Mouse (Mus musculus): ENCODE measurements around the gene Plppr2. TPM values are rescaled to one million over a fixed set of nuclear protein-coding genes. Genes with fewer than 3 reads are reported as not detected.

Gene Plppr2
- polyA plus RNA-seq, 1 experiment from 2014 or later = 10.5 TPM

- 0 out of 2 replicates have a peak, but pooled peaks cover 3% of the 10 kb centered on the region for H3K36me3 ChIP-seq (ENCODE audit: control insufficient read depth, insufficient read depth, low read length)
- H3K9me3 ChIP-seq (ENCODE audit: control insufficient read depth, low read length) = no peaks in the 10 kb centered on the region
- ATAC-seq (ENCODE audit: low read depth) (no peak), DNase-seq (ENCODE audit: low spot score) (no peak)
- H3K4me2 ChIP-seq (ENCODE audit: low read depth, low read length) = no peak overlapping the region
- peaks cover 5% of the 10 kb centered on the region; the same call in 1 of the 2 replicates for H3K4me1 ChIP-seq (ENCODE audit: control insufficient read depth, insufficient read depth, low read length)
- 78% methylated on average over 3 of the region's 3 CpGs for WGBS
- 0 out of 2 replicates have a peak, but pooled peaks cover 3% of the 10 kb centered on the region for H3K27me3 ChIP-seq (replicated peaks; ENCODE audit: control insufficient read depth, insufficient read depth, low read length)
- no peak overlapping the region for H3K27ac ChIP-seq (replicated peaks; ENCODE audit: low read depth, low read length)
- no peak overlapping the region for H3K4me3 ChIP-seq (ENCODE audit: low read depth, low read length)
- H3K9ac ChIP-seq (ENCODE audit: low read depth, low read length) = no peak overlapping the region
Observed at GRCm38 (mm10) chr9:21951977-21952376, 15.1 kb downstream of the Plppr2 start.

DNA sequence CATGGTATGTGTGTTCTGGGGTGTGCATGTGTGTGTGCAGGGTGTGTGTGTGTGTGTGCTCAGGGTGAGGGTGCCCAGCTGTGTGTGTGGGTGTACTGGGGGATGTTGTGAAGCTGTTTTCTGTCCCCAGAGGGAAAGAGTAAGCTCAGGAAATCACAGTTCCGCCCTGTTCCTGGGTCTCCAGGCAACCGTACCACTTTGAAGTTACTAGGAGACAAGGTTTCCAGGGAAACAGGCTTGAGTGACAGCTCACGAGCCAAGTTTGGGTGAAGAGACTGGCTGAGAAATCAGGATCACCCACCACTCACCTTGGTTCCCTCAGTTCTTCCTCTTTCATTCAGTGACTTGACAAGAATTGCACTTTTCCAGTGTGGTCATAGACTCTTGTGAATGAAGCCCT lies 16.8 kb downstream of the Plppr2 start:
- DNase-seq (ENCODE audit: low spot score) (no peak), ATAC-seq (ENCODE audit: low read depth) (no peak)
- no peaks in the 10 kb centered on the region for H3K9me3 ChIP-seq (ENCODE audit: control insufficient read depth, low read length)
- peaks cover 5% of the 10 kb centered on the region; the same call in 1 of the 2 replicates for H3K4me1 ChIP-seq (ENCODE audit: control insufficient read depth, insufficient read depth, low read length)
- 27% methylated on average over 3 of the region's 3 CpGs for WGBS
- H3K4me3 ChIP-seq (ENCODE audit: low read depth, low read length) = no peak overlapping the region
- H3K36me3 ChIP-seq (ENCODE audit: control insufficient read depth, insufficient read depth, low read length) = no peaks in the 10 kb centered on the region
- H3K9ac ChIP-seq (ENCODE audit: low read depth, low read length) = no peak overlapping the region
- H3K4me2 ChIP-seq (ENCODE audit: low read depth, low read length) = no peak overlapping the region
- H3K27ac ChIP-seq (replicated peaks; ENCODE audit: low read depth, low read length) = no peak overlapping the region
- H3K27me3 ChIP-seq (replicated peaks; ENCODE audit: control insufficient read depth, insufficient read depth, low read length) = no peaks in the 10 kb centered on the region

- Histone ChIP-seq H3K4me3 (ENCODE audit: low read depth, low read length) (no peak overlapping the region), H3K27ac (replicated peaks; ENCODE audit: low read depth, low read length) (no peak overlapping the region), H3K9ac (ENCODE audit: low read depth, low read length) (no peak overlapping the region), H3K27me3 (replicated peaks; ENCODE audit: control insufficient read depth, insufficient read depth, low read length) (peaks cover 4% of the 10 kb centered on the region; the same call in 1 of the 2 replicates), H3K4me2 (ENCODE audit: low read depth, low read length) (peak overlapping the region; percentile 60), H3K4me1 (ENCODE audit: control insufficient read depth, insufficient read depth, low read length) (peaks cover 5% of the 10 kb centered on the region; the same call in 1 of the 2 replicates), H3K9me3 (ENCODE audit: control insufficient read depth, low read length) (no peaks in the 10 kb centered on the region), H3K36me3 (ENCODE audit: control insufficient read depth, insufficient read depth, low read length) (no peaks in the 10 kb centered on the region)
- DNase-seq (ENCODE audit: low spot score) = no peak
- no peak for ATAC-seq (ENCODE audit: low read depth)
- 78% methylated on average over 3 of the region's 3 CpGs for WGBS
Observed at GRCm38 (mm10) chr9:21954635-21955034, 17.8 kb downstream of the Plppr2 start.

GRCm38 (mm10) chr9:21955225-21955569 lies 18.4 kb downstream of the Plppr2 start:
- no peak for DNase-seq (ENCODE audit: low spot score)
- Histone ChIP-seq H3K27ac (replicated peaks; ENCODE audit: low read depth, low read length) (peak overlapping the region; percentile 74), H3K4me2 (ENCODE audit: low read depth, low read length) (peak overlapping the region; percentile 60), H3K4me3 (ENCODE audit: low read depth, low read length) (peak overlapping the region; percentile 61), H3K36me3 (ENCODE audit: control insufficient read depth, insufficient read depth, low read length) (no peaks in the 10 kb centered on the region), H3K4me1 (ENCODE audit: control insufficient read depth, insufficient read depth, low read length) (peaks cover 5% of the 10 kb centered on the region; the same call in 1 of the 2 replicates), H3K9me3 (ENCODE audit: control insufficient read depth, low read length) (no peaks in the 10 kb centered on the region), H3K27me3 (replicated peaks; ENCODE audit: control insufficient read depth, insufficient read depth, low read length) (peaks cover 10% of the 10 kb centered on the region), H3K9ac (ENCODE audit: low read depth, low read length) (peak overlapping the region; percentile 57)
- peak; percentile 66 for ATAC-seq (ENCODE audit: low read depth)
- WGBS = 2% methylated on average over 18 of the region's 18 CpGs

GRCm38 (mm10) chr9:21955570-21956281 lies 18.9 kb downstream of the Plppr2 start, which contains the start of gene Swsap1:
TSS of gene Swsap1 (plus strand) at chr9:21955755.
- peak; percentile 98 for DNase-seq (ENCODE audit: low spot score)
- H3K4me2 ChIP-seq (ENCODE audit: low read depth, low read length) = peak within 1 kb of the TSS; percentile 63
- WGBS = under 1% methylated on average over 42 of the region's 54 CpGs
- H3K9me3 ChIP-seq (ENCODE audit: control insufficient read depth, low read length) = no peaks in the 10 kb centered on the region
- H3K36me3 ChIP-seq (ENCODE audit: control insufficient read depth, insufficient read depth, low read length) = no peaks in the 10 kb centered on the region
- peak within 1 kb of the TSS; percentile 72 for H3K9ac ChIP-seq (ENCODE audit: low read depth, low read length)
- H3K4me1 ChIP-seq (ENCODE audit: control insufficient read depth, insufficient read depth, low read length) = peaks cover 5% of the 10 kb centered on the region; the same call in 1 of the 2 replicates
- ATAC-seq (ENCODE audit: low read depth) = peak; percentile 98
- H3K27me3 ChIP-seq (replicated peaks; ENCODE audit: control insufficient read depth, insufficient read depth, low read length) = peaks cover 15% of the 10 kb centered on the region
- peak within 1 kb of the TSS; percentile 87 for H3K27ac ChIP-seq (replicated peaks; ENCODE audit: low read depth, low read length)
- H3K4me3 ChIP-seq (ENCODE audit: low read depth, low read length) = peak within 1 kb of the TSS; percentile 61

DNA sequence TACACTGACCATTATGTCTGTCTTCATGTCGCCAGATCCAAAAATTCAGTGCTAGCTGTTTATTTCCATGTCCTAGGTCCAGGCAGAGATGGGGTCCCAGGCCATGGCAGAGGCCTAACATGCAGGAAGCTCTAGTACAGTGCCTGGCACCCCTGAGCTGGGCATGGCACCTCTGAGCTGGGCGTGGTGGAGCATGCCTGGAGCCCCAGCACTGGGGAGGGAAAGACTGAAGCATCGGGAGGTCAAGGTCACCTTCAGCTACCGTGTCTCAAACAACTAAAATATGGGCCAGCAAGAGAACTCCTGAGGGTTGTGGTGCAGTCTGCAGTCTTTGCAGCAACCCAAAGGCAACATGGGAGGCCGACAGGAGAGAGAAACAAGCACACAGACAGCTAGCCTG lies 21.5 kb downstream of the Plppr2 start:
- peaks cover 13% of the 10 kb centered on the region for H3K4me1 ChIP-seq (ENCODE audit: control insufficient read depth, insufficient read depth, low read length)
- 79% methylated on average over 5 of the region's 5 CpGs for WGBS
- DNase-seq (ENCODE audit: low spot score) (no peak), ATAC-seq (ENCODE audit: low read depth) (no peak)
- H3K9ac ChIP-seq (ENCODE audit: low read depth, low read length) = no peak overlapping the region
- no peaks in the 10 kb centered on the region for H3K36me3 ChIP-seq (ENCODE audit: control insufficient read depth, insufficient read depth, low read length)
- no peak overlapping the region for H3K4me3 ChIP-seq (ENCODE audit: low read depth, low read length)
- H3K27ac ChIP-seq (replicated peaks; ENCODE audit: low read depth, low read length) = no peak overlapping the region
- H3K4me2 ChIP-seq (ENCODE audit: low read depth, low read length) = no peak overlapping the region
- peaks cover 42% of the 10 kb centered on the region for H3K27me3 ChIP-seq (replicated peaks; ENCODE audit: control insufficient read depth, insufficient read depth, low read length)
- H3K9me3 ChIP-seq (ENCODE audit: control insufficient read depth, low read length) = no peaks in the 10 kb centered on the region

- no peak for DNase-seq (ENCODE audit: low spot score)
- Histone ChIP-seq H3K27me3 (replicated peaks; ENCODE audit: control insufficient read depth, insufficient read depth, low read length) (peaks cover 48% of the 10 kb centered on the region), H3K4me1 (ENCODE audit: control insufficient read depth, insufficient read depth, low read length) (peaks cover 13% of the 10 kb centered on the region), H3K9ac (ENCODE audit: low read depth, low read length) (no peak overlapping the region), H3K4me3 (ENCODE audit: low read depth, low read length) (no peak overlapping the region), H3K9me3 (ENCODE audit: control insufficient read depth, low read length) (no peaks in the 10 kb centered on the region), H3K36me3 (ENCODE audit: control insufficient read depth, insufficient read depth, low read length) (no peaks in the 10 kb centered on the region), H3K27ac (replicated peaks; ENCODE audit: low read depth, low read length) (no peak overlapping the region), H3K4me2 (ENCODE audit: low read depth, low read length) (no peak overlapping the region)
- no peak for ATAC-seq (ENCODE audit: low read depth)
- 88% methylated on average over 7 of the region's 7 CpGs for WGBS
Observed at GRCm38 (mm10) chr9:21959244-21959643, 22.4 kb downstream of the Plppr2 start.

- 52% methylated on average over 9 of the region's 9 CpGs for WGBS
- Histone ChIP-seq H3K9ac (ENCODE audit: low read depth, low read length) (no peak overlapping the region), H3K4me1 (ENCODE audit: control insufficient read depth, insufficient read depth, low read length) (peaks cover 13% of the 10 kb centered on the region), H3K27ac (replicated peaks; ENCODE audit: low read depth, low read length) (no peak overlapping the region), H3K4me2 (ENCODE audit: low read depth, low read length) (no peak overlapping the region), H3K27me3 (replicated peaks; ENCODE audit: control insufficient read depth, insufficient read depth, low read length) (peaks cover 48% of the 10 kb centered on the region), H3K36me3 (ENCODE audit: control insufficient read depth, insufficient read depth, low read length) (no peaks in the 10 kb centered on the region), H3K9me3 (ENCODE audit: control insufficient read depth, low read length) (no peaks in the 10 kb centered on the region), H3K4me3 (ENCODE audit: low read depth, low read length) (no peak overlapping the region)
- DNase-seq (ENCODE audit: low spot score) (no peak), ATAC-seq (ENCODE audit: low read depth) (no peak)
Observed at GRCm38 (mm10) chr9:21960135-21960534, 23.3 kb downstream of the Plppr2 start.

All from embryonic facial prominence, embryonic 14.5 days (tissue).